Mouse (Mus musculus) MEL (cell line): ENCODE data around the gene Ffar3. TPM values are rescaled to one million over a fixed set of nuclear protein-coding genes. Genes with fewer than 3 reads are reported as not detected.
A peak's percentile ranks its signal among the peaks of the same experiment; 100 is the strongest.

Experiments
- DNase-seq: peaks from one replicate; pipeline ENCODE4 v3.0.0; 2011; ENCODE audit warnings: low read depth, low spot score
- H3K27ac ChIP-seq: 2 replicates; pipeline ENCODE4 v1.5.1; 2012; ENCODE audit warnings: low read depth, mild to moderate bottlenecking, control low read depth, low read length, moderate library complexity; ENCODE audit not compliant: control insufficient read depth
- H3K27me3 ChIP-seq, 2 experiments: fragments of 150-350 bp in 1 of 2; sonication (generic) in 1 of 2; 2 replicates each; pipeline ENCODE4 v1.6.1; 2012; ENCODE audit warnings: low read length in 2 of 2, mild to moderate bottlenecking in 2 of 2, improper control_type of control experiment in 1 of 2, moderate library complexity in 1 of 2; ENCODE audit not compliant: insufficient read depth in 2 of 2, control insufficient read depth in 1 of 2
- H3K36me3 ChIP-seq, 2 experiments: 2 replicates each; pipeline ENCODE4 v1.6.1; 2012 to 2014; ENCODE audit warnings: low read length in 2 of 2, improper control_type of control experiment in 1 of 2, inconsistent platforms in 1 of 2, mild to moderate bottlenecking in 1 of 2; ENCODE audit not compliant: insufficient read depth in 2 of 2, control insufficient read depth in 1 of 2
- H3K4me1 ChIP-seq, 2 experiments: fragments of 150-350 bp in 1 of 2; sonication (generic) in 1 of 2; 2 replicates each; pipeline ENCODE4 v1.6.1; 2012; ENCODE audit warnings: low read length in 2 of 2, improper control_type of control experiment in 1 of 2, mild to moderate bottlenecking in 1 of 2; ENCODE audit not compliant: insufficient read depth in 2 of 2, control insufficient read depth in 1 of 2
- H3K4me3 ChIP-seq, 2 experiments: fragments of 150-350 bp in 1 of 2; sonication (generic) in 1 of 2; 2 replicates each; pipeline ENCODE4 v1.5.1; 2012; ENCODE audit warnings: low read depth in 2 of 2, low read length in 2 of 2, mild to moderate bottlenecking in 2 of 2, moderate library complexity in 2 of 2, control low read depth in 1 of 2, improper control_type of control experiment in 1 of 2; ENCODE audit not compliant: control insufficient read depth in 1 of 2, insufficient read depth in 1 of 2
- H3K79me2 ChIP-seq: 2 replicates; pipeline ENCODE4 v1.6.1; 2012; ENCODE audit warnings: mild to moderate bottlenecking, low read length, moderate library complexity; ENCODE audit not compliant: control insufficient read depth, poor library complexity, insufficient read depth
- H3K9ac ChIP-seq: 2 replicates; pipeline ENCODE4 v1.6.1; 2012; ENCODE audit warnings: low read depth, mild to moderate bottlenecking, control low read depth, low read length, moderate library complexity; ENCODE audit not compliant: control insufficient read depth, poor library complexity, severe bottlenecking
- H3K9me3 ChIP-seq: fragments of 150-350 bp; sonication (generic); replicated peaks from 2 replicates; pipeline ENCODE4 v1.6.1; 2012; ENCODE audit warnings: mild to moderate bottlenecking, low read length, improper control_type of control experiment, moderate library complexity; ENCODE audit not compliant: insufficient read depth
- BHLHE40 ChIP-seq: IDR thresholded peaks from 2 replicates; pipeline ENCODE4 v1.6.1; 2012; ENCODE audit warnings: low read depth, mild to moderate bottlenecking, inconsistent platforms, low read length, improper control_type of control experiment, borderline replicate concordance
- CHD1 ChIP-seq: IDR thresholded peaks from 2 replicates; pipeline ENCODE4 v1.6.1; 2012; ENCODE audit warnings: low read depth, mild to moderate bottlenecking, inconsistent platforms, low read length, improper control_type of control experiment
- CTCF ChIP-seq, 3 experiments: IDR thresholded peaks in 2 of 3; conservative IDR thresholded peaks in 1 of 3; 2 replicates each; pipeline ENCODE4 v1.5.1; 2011 to 2012; ENCODE audit warnings: low read length in 3 of 3, low read depth in 2 of 3, mild to moderate bottlenecking in 2 of 3, improper control_type of control experiment in 1 of 3, inconsistent platforms in 1 of 3, mixed read lengths in 1 of 3, moderate library complexity in 1 of 3; ENCODE audit not compliant: control insufficient read depth in 1 of 3, insufficient read depth in 1 of 3, poor library complexity in 1 of 3, severe bottlenecking in 1 of 3
- E2F4 ChIP-seq: IDR thresholded peaks from 2 replicates; pipeline ENCODE4 v1.6.1; 2011; ENCODE audit warnings: low read depth, low read length, improper control_type of control experiment, borderline replicate concordance
- ELF1 ChIP-seq: IDR thresholded peaks from 2 replicates; pipeline ENCODE4 v1.6.1; 2014; ENCODE audit warnings: low read depth, mild to moderate bottlenecking, inconsistent platforms, low read length, improper control_type of control experiment, moderate library complexity
- EP300 ChIP-seq, 2 experiments: IDR thresholded peaks; 2 replicates each; pipeline ENCODE4 v1.6.1; 2011; ENCODE audit warnings: improper control_type of control experiment in 2 of 2, low read length in 2 of 2, low read depth in 1 of 2, mild to moderate bottlenecking in 1 of 2
- ETS1 ChIP-seq: IDR thresholded peaks from 2 replicates; pipeline ENCODE4 v1.6.1; 2012; ENCODE audit warnings: low read depth, mild to moderate bottlenecking, inconsistent platforms, low read length, improper control_type of control experiment, moderate library complexity
- GABPA ChIP-seq: IDR thresholded peaks from 2 replicates; pipeline ENCODE4 v1.6.1; 2012; ENCODE audit warnings: low read depth, mild to moderate bottlenecking, inconsistent platforms, low read length, improper control_type of control experiment, moderate library complexity
- GATA1 ChIP-seq: IDR thresholded peaks from 2 replicates; pipeline ENCODE4 v1.6.1; 2011; ENCODE audit warnings: low read depth, low read length, improper control_type of control experiment
- HCFC1 ChIP-seq: IDR thresholded peaks from 2 replicates; pipeline ENCODE4 v1.6.1; 2012; ENCODE audit warnings: low read depth, mild to moderate bottlenecking, inconsistent platforms, low read length, improper control_type of control experiment, moderate library complexity
- JUND ChIP-seq: IDR thresholded peaks from 2 replicates; pipeline ENCODE4 v1.6.1; 2011; ENCODE audit warnings: low read depth, mild to moderate bottlenecking, improper control_type of control experiment, low read length
- KAT2A ChIP-seq: conservative IDR thresholded peaks from 2 replicates; pipeline ENCODE4 v1.6.1; 2012; ENCODE audit warnings: low read depth, low read length, improper control_type of control experiment, inconsistent platforms
- MAFK ChIP-seq: IDR thresholded peaks from 2 replicates; pipeline ENCODE4 v1.6.1; 2011; ENCODE audit warnings: low read depth, mild to moderate bottlenecking, low read length, improper control_type of control experiment, borderline replicate concordance
- MEF2A ChIP-seq: IDR thresholded peaks from 2 replicates; pipeline ENCODE4 v1.6.1; 2014; ENCODE audit warnings: low read depth, mild to moderate bottlenecking, inconsistent platforms, low read length, improper control_type of control experiment; ENCODE audit not compliant: poor library complexity, insufficient replicate concordance, severe bottlenecking; ENCODE audit errors: extremely low read depth
- MYB ChIP-seq: IDR thresholded peaks from 2 replicates; pipeline ENCODE4 v1.6.1; 2011; ENCODE audit warnings: mild to moderate bottlenecking, low read depth, low read length, improper control_type of control experiment
- NELFE ChIP-seq: IDR thresholded peaks from 2 replicates; pipeline ENCODE4 v1.6.1; 2011; ENCODE audit warnings: low read depth, low read length, improper control_type of control experiment
- NRF1 ChIP-seq: IDR thresholded peaks from 2 replicates; pipeline ENCODE4 v1.6.1; 2014; ENCODE audit warnings: low read depth, mild to moderate bottlenecking, inconsistent platforms, low read length, improper control_type of control experiment, moderate library complexity; ENCODE audit not compliant: poor library complexity, insufficient read depth, severe bottlenecking
- POLR2A ChIP-seq, 2 experiments: IDR thresholded peaks; 2 replicates each; pipeline ENCODE4 v1.6.1; 2011 to 2012; ENCODE audit warnings: low read length in 2 of 2, mild to moderate bottlenecking in 2 of 2, control low read depth in 1 of 2, improper control_type of control experiment in 1 of 2, low read depth in 1 of 2, moderate library complexity in 1 of 2; ENCODE audit not compliant: control insufficient read depth in 1 of 2, insufficient read depth in 1 of 2, poor library complexity in 1 of 2
- POLR2AphosphoS2 ChIP-seq: IDR thresholded peaks from 2 replicates; pipeline ENCODE4 v1.6.1; 2011; ENCODE audit warnings: low read length, improper control_type of control experiment
- POLR2AphosphoS5 ChIP-seq: IDR thresholded peaks from 2 replicates; pipeline ENCODE4 v1.6.1; 2012; ENCODE audit warnings: low read depth, borderline replicate concordance, mild to moderate bottlenecking, inconsistent platforms, low read length, moderate library complexity, mixed read lengths
- RAD21 ChIP-seq: IDR thresholded peaks from 2 replicates; pipeline ENCODE4 v1.6.1; 2011; ENCODE audit warnings: mild to moderate bottlenecking, low read depth, low read length, improper control_type of control experiment
- RCOR1 ChIP-seq: IDR thresholded peaks from 2 replicates; pipeline ENCODE4 v1.6.1; 2012; ENCODE audit warnings: low read depth, mild to moderate bottlenecking, inconsistent platforms, low read length, improper control_type of control experiment
- SIN3A ChIP-seq: IDR thresholded peaks from 2 replicates; pipeline ENCODE4 v1.6.1; 2012; ENCODE audit warnings: low read length, improper control_type of control experiment, inconsistent platforms
- SMC3 ChIP-seq: IDR thresholded peaks from 2 replicates; pipeline ENCODE4 v1.6.1; 2011; ENCODE audit warnings: low read depth, low read length, improper control_type of control experiment
- TBP ChIP-seq: IDR thresholded peaks from 2 replicates; pipeline ENCODE4 v1.8.0; 2011; ENCODE audit warnings: low read depth, low read length, improper control_type of control experiment
- UBTF ChIP-seq: IDR thresholded peaks from 2 replicates; pipeline ENCODE4 v1.6.1; 2012; ENCODE audit warnings: low read depth, mild to moderate bottlenecking, inconsistent platforms, low read length, improper control_type of control experiment, moderate library complexity, borderline replicate concordance; ENCODE audit not compliant: insufficient read depth
- USF1 ChIP-seq: IDR thresholded peaks from 2 replicates; pipeline ENCODE4 v1.6.1; 2014; ENCODE audit warnings: low read depth, mild to moderate bottlenecking, inconsistent platforms, low read length, improper control_type of control experiment, moderate library complexity
- USF2 ChIP-seq, 2 experiments: IDR thresholded peaks; 2 replicates each; pipeline ENCODE4 v1.6.1; 2011 to 2012; ENCODE audit warnings: improper control_type of control experiment in 2 of 2, low read length in 2 of 2, borderline replicate concordance in 1 of 2, inconsistent platforms in 1 of 2, low read depth in 1 of 2, mild to moderate bottlenecking in 1 of 2; ENCODE audit not compliant: insufficient read depth in 1 of 2
- ZC3H11A ChIP-seq: IDR thresholded peaks from 2 replicates; pipeline ENCODE4 v1.6.1; 2012; ENCODE audit warnings: low read depth, mild to moderate bottlenecking, inconsistent platforms, low read length, improper control_type of control experiment
- ZKSCAN1 ChIP-seq: IDR thresholded peaks from 2 replicates; pipeline ENCODE4 v1.6.1; 2012; ENCODE audit warnings: low read depth, mild to moderate bottlenecking, inconsistent platforms, low read length, improper control_type of control experiment, moderate library complexity
- ZNF384 ChIP-seq: IDR thresholded peaks from 2 replicates; pipeline ENCODE4 v1.6.1; 2012; ENCODE audit warnings: low read depth, mild to moderate bottlenecking, inconsistent platforms, low read length, improper control_type of control experiment
- polyA plus RNA-seq, 2 experiments: library from polyadenylated mRNA; stranded (reverse) in 1 of 2; unstranded in 1 of 2; fragments of >175 nt in 1 of 2; fragments of >200 nt in 1 of 2; gene quantifications; 2 replicates each; pipeline versions ENCODE4 v1.2.1 to v1.2.4; 2012; ENCODE audit warnings: low replicate concordance in 2 of 2, low read depth in 1 of 2; ENCODE audit not compliant: insufficient read length in 2 of 2, insufficient read depth in 1 of 2, missing spikeins in 1 of 2
- total RNA-seq: library from RNA; depleted of rRNA; stranded (reverse); fragments of 300-350 nt; gene quantifications from 2 replicates; pipeline ENCODE4 v1.2.3, GENCODE M21; 2012

Gene Ffar3
- total and polyA plus RNA-seq, 3 experiments = not detected

DNA sequence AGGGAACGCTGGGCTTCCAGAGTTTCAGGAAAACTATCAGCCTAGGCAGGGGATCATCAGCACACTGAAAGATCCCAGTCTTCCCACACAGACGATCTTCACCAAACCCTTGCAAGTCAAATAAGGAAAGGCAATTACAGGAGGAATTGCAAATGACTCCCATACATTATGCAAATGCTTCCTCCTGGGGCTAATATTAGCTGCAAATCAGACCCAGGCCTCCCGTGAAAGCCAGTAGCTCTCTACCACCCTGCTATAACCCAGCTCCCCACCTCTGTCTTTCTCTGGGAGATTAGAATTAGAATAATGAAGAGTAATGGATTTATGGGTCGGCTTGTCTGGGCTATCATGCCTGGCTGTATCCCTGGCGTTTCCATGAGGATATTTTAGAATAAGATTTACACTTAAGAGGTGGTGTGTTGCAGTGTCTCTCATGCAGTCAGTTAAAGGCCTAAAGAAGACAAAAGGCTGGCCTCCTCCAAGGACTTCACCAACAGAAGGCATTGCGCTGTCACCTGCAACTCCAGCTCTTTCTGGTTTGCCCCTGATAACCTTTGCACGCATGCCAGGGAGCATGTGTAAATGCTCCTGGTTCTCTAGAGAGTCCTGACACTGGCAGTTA lies 11.2 kb downstream of the Ffar3 start:
- Histone ChIP-seq H3K9me3 (no peaks in the 10 kb centered on the region), H3K4me3 (no peak overlapping the region), H3K4me1 (peaks cover 20 to 30% of the 10 kb centered on the region in 2 experiments), H3K79me2 (no peaks in the 10 kb centered on the region), H3K36me3 (peaks cover 0 to 21% of the 10 kb centered on the region in 2 experiments; a peak in 2 of 4 replicates), H3K27ac (no peak overlapping the region), H3K27me3 (no peaks in the 10 kb centered on the region), H3K9ac (no peak overlapping the region)
- DNase-seq = no peak
- TF ChIP-seq KAT2A = no peak

DNA sequence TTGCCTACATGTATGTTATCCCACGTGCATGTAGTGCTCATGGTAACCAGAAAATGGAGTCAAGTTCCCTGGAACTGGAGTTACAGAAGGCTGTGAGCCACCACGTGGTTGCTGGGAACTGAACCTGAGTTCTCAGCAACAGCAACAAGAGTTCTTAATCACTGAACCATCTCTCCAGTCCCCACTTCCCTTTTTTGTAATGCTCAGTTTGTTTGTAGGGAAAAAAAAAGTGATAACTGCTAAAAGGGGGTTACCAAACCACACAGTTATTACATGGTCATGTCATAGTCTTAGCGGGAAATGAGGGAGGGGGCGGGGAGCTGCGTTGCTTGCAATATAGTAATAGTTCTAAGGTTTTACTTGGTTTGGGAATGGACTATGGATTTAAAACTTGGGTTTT lies 13.9 kb downstream of the Ffar3 start:
- H3K79me2 ChIP-seq = no peaks in the 10 kb centered on the region
- no peak overlapping the region for H3K4me3 ChIP-seq
- H3K27me3 ChIP-seq = no peaks in the 10 kb centered on the region
- peak overlapping the region; percentile 33 for H3K9ac ChIP-seq
- peak overlapping the region; percentile 77 for H3K27ac ChIP-seq
- peak; percentile 92 for DNase-seq
- peaks cover 0 to 21% of the 10 kb centered on the region in 2 experiments; a peak in 2 of 4 replicates for H3K36me3 ChIP-seq
- peaks cover 23 to 30% of the 10 kb centered on the region in 2 experiments for H3K4me1 ChIP-seq
- no peaks in the 10 kb centered on the region for H3K9me3 ChIP-seq
- TF ChIP-seq RAD21 (no peak), HCFC1 (no peak), GATA1 (peak; percentile 72), SIN3A (no peak), NELFE (no peak), ZC3H11A (no peak), RCOR1 (peak; percentile 41; the same call in 1 of the 2 replicates), POLR2AphosphoS5 (no peak), ZNF384 (peak; percentile 90), POLR2AphosphoS2 (no peak), NRF1 (no peak), GABPA (no peak), BHLHE40 (no peak), EP300 (IDR thresholded peaks at IDR 0.05; ENCODE audit: low read depth in 1 of 2, low read length in 2 of 2) (peak; percentile 77 to 81), ZKSCAN1 (no peak), CHD1 (no peak), UBTF (0 out of 2 replicates have a peak, but pooled peaks have one; percentile 67), ETS1 (peak; percentile 82), MYB (no peak), SMC3 (no peak), USF1 (no peak), MAFK (no peak), ELF1 (no peak), MEF2A (no peak), JUND (no peak), E2F4 (peak; percentile 63; the same call in 1 of the 2 replicates), TBP (peak; percentile 93), CTCF (IDR thresholded peaks at IDR 0.05 in 2 of 3, conservative IDR thresholded peaks at IDR 0.05 in 1 of 3; ENCODE audit: control insufficient read depth in 1 of 3, insufficient read depth in 1 of 3, low read depth in 2 of 3, low read length in 3 of 3, poor library complexity in 1 of 3, severe bottlenecking in 1 of 3) (no peak), USF2 (IDR thresholded peaks at IDR 0.05; ENCODE audit: borderline replicate concordance in 1 of 2, insufficient read depth in 1 of 2, low read depth in 1 of 2, low read length in 2 of 2) (no peak), POLR2A (IDR thresholded peaks at IDR 0.05; ENCODE audit: control insufficient read depth in 1 of 2, insufficient read depth in 1 of 2, low read depth in 1 of 2, low read length in 2 of 2, poor library complexity in 1 of 2) (no peak)
